Mouse (Mus musculus): ENCODE data around the gene Smarcc1. TPM values are rescaled to one million over a fixed set of nuclear protein-coding genes. Genes with fewer than 3 reads are reported as not detected.

The Smarcc1 gene
- total and polyA plus RNA-seq, 3 experiments = 51.1 to 133 (median 72.8) TPM

- Histone ChIP-seq H3K4me3 (ENCODE audit: low read depth, low read length) (no peak overlapping the region), H3K4me1 (ENCODE audit: insufficient read depth, low read depth, low read length) (no peaks in the 10 kb centered on the region), H3K36me3 (replicated peaks) (no peaks in the 10 kb centered on the region), H3K27me3 (ENCODE audit: insufficient read depth, low read length) (peaks cover 16% of the 10 kb centered on the region), H3K9me3 (replicated peaks) (no peaks in the 10 kb centered on the region)
- no peak for TF ChIP-seq TAL1 (conservative IDR thresholded peaks at IDR 0.05; ENCODE audit: low read depth, low read length)
- no peak for DNase-seq (ENCODE audit: low spot score)
- no peak for ATAC-seq (ENCODE audit: extremely low read depth, insufficient number of reproducible peaks, low FRiP score, poor library complexity, severe bottlenecking)
Measured at GRCm38 (mm10) chr9:110277431-110277881, 159.9 kb downstream of the Smarcc1 start.

GRCm38 (mm10) chr9:110284075-110284697 is 166.7 kb downstream of the Smarcc1 start:
- Histone ChIP-seq H3K4me3 (ENCODE audit: low read depth, low read length) (no peak overlapping the region), H3K27me3 (ENCODE audit: insufficient read depth, low read length) (peaks cover 4% of the 10 kb centered on the region), H3K9me3 (replicated peaks) (no peaks in the 10 kb centered on the region), H3K4me1 (ENCODE audit: insufficient read depth, low read depth, low read length) (no peaks in the 10 kb centered on the region), H3K36me3 (replicated peaks) (no peaks in the 10 kb centered on the region)
- TF ChIP-seq GATA1 (IDR thresholded peaks at IDR 0.05; ENCODE audit: borderline replicate concordance, low read length) (no peak), POLR2AphosphoS5 (IDR thresholded peaks at IDR 0.05; ENCODE audit: insufficient replicate concordance, low read depth, low read length) (no peak), TAL1 (conservative IDR thresholded peaks at IDR 0.05; ENCODE audit: low read depth, low read length) (no peak), GATA2 (IDR thresholded peaks at IDR 0.05; ENCODE audit: borderline replicate concordance, low read depth, low read length) (no peak), CTCF (IDR thresholded peaks at IDR 0.05; ENCODE audit: low read depth, low read length) (no peak)
- no peak for ATAC-seq (ENCODE audit: extremely low read depth, insufficient number of reproducible peaks, low FRiP score, poor library complexity, severe bottlenecking)
- DNase-seq (ENCODE audit: low spot score) = no peak

GRCm38 (mm10) chr9:110287321-110287924 is 169.9 kb downstream of the Smarcc1 start:
- no peak overlapping the region for H3K4me3 ChIP-seq (ENCODE audit: low read depth, low read length)
- H3K27me3 ChIP-seq (ENCODE audit: insufficient read depth, low read length) = peaks cover 2% of the 10 kb centered on the region
- no peak for TF ChIP-seq GATA2 (IDR thresholded peaks at IDR 0.05; ENCODE audit: borderline replicate concordance, low read depth, low read length)
- TF ChIP-seq CTCF (IDR thresholded peaks at IDR 0.05; ENCODE audit: low read depth, low read length) = no peak
- no peak for TF ChIP-seq POLR2AphosphoS5 (IDR thresholded peaks at IDR 0.05; ENCODE audit: insufficient replicate concordance, low read depth, low read length)
- TF ChIP-seq GATA1 (IDR thresholded peaks at IDR 0.05; ENCODE audit: borderline replicate concordance, low read length) = no peak
- TF ChIP-seq TAL1 (conservative IDR thresholded peaks at IDR 0.05; ENCODE audit: low read depth, low read length) = no peak
- H3K4me1 ChIP-seq (ENCODE audit: insufficient read depth, low read depth, low read length) = no peaks in the 10 kb centered on the region
- DNase-seq (ENCODE audit: low spot score) (no peak), ATAC-seq (ENCODE audit: extremely low read depth, insufficient number of reproducible peaks, low FRiP score, poor library complexity, severe bottlenecking) (no peak)
- no peaks in the 10 kb centered on the region for H3K36me3 ChIP-seq (replicated peaks)
- H3K9me3 ChIP-seq (replicated peaks) = no peaks in the 10 kb centered on the region

Other genes starting within 250 kb of the Smarcc1 start
- 37.1 and 38.5 TPM in 2 replicates for gene Cdc25a, start 242.1 kb upstream of the Smarcc1 start, total RNA-seq (2014; fragmentation: Nextera tagmentation)
- 44.0 and 46.4 TPM in 2 replicates for gene Cdc25a, start 242.1 kb upstream of the Smarcc1 start, total RNA-seq (2017)
- gene Cdc25a, start 242.1 kb upstream of the Smarcc1 start, polyA plus RNA-seq (2012) = 102 and 128 TPM in 2 replicates
- gene Map4, start 186.2 kb upstream of the Smarcc1 start, total RNA-seq (2014; fragmentation: Nextera tagmentation) = 46.8 and 47.5 TPM in 2 replicates
- 27.2 and 28.3 TPM in 2 replicates for gene Map4, start 186.2 kb upstream of the Smarcc1 start, total RNA-seq (2017)
- gene Map4, start 186.2 kb upstream of the Smarcc1 start, polyA plus RNA-seq (2012) = 64.3 and 69.3 TPM in 2 replicates
- 61.6 and 64.5 TPM in 2 replicates for gene Dhx30, start 122 bp downstream of the Smarcc1 start, total RNA-seq (2014; fragmentation: Nextera tagmentation)
- gene Dhx30, start 122 bp downstream of the Smarcc1 start, total RNA-seq (2017) = 49.5 and 52.7 TPM in 2 replicates
- 20.1 and 23.6 TPM in 2 replicates for gene Dhx30, start 122 bp downstream of the Smarcc1 start, polyA plus RNA-seq (2012)
- gene Cspg5, start 126.1 kb downstream of the Smarcc1 start, total RNA-seq (2014; fragmentation: Nextera tagmentation) = 0.38 and 0.92 TPM in 2 replicates
- gene Cspg5, start 126.1 kb downstream of the Smarcc1 start, total RNA-seq (2017) = 0.23 and 0.38 TPM in 2 replicates
- 0.02 TPM in 1 of 2 replicates, not detected in the other for gene Cspg5, start 126.1 kb downstream of the Smarcc1 start, polyA plus RNA-seq (2012)
- 5.4 and 7.1 TPM in 2 replicates for gene Elp6, start 187.5 kb downstream of the Smarcc1 start, total RNA-seq (2014; fragmentation: Nextera tagmentation)
- 9.3 and 14.5 TPM in 2 replicates for gene Elp6, start 187.5 kb downstream of the Smarcc1 start, total RNA-seq (2017)
- 12.9 and 13.4 TPM in 2 replicates for gene Elp6, start 187.5 kb downstream of the Smarcc1 start, polyA plus RNA-seq (2012)
- gene Scap, start 215.6 kb downstream of the Smarcc1 start, total RNA-seq (2014; fragmentation: Nextera tagmentation) = 13.5 and 23.6 TPM in 2 replicates
- gene Scap, start 215.6 kb downstream of the Smarcc1 start, total RNA-seq (2017) = 11.5 and 15.7 TPM in 2 replicates
- 137 and 140 TPM in 2 replicates for gene Scap, start 215.6 kb downstream of the Smarcc1 start, polyA plus RNA-seq (2012)

Data from G1E (cell line).